Mouse (Mus musculus) yolk sac, embryonic 10.5 days (tissue): ENCODE data around the gene Cmah.

Experiments used
- DNase-seq: peaks from one replicate; pipeline ENCODE4 v3.0.0-alpha.2; 2017; ENCODE audit warnings: low spot score

Gene Cmah

DNA sequence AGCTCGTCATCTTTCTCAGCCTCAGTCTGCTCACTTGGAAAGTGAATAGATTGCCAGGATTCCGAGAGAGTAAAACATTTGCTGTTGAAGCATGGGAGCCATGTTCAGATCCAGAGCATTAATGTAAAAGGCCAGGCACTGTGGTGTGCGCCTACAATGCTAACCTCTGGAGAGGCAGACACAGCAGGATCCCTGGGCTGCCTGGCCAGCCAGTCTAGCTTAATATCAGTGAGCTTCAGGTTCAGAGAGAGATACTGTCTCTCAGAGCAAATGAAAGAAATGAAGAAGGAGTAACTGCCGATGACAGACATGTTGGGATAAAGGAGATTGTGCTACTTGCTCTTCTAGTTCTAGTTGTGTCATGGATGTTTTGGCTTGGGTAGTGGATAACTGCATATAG is 91.6 kb downstream of the Cmah start:
- no peak for DNase-seq

DNA sequence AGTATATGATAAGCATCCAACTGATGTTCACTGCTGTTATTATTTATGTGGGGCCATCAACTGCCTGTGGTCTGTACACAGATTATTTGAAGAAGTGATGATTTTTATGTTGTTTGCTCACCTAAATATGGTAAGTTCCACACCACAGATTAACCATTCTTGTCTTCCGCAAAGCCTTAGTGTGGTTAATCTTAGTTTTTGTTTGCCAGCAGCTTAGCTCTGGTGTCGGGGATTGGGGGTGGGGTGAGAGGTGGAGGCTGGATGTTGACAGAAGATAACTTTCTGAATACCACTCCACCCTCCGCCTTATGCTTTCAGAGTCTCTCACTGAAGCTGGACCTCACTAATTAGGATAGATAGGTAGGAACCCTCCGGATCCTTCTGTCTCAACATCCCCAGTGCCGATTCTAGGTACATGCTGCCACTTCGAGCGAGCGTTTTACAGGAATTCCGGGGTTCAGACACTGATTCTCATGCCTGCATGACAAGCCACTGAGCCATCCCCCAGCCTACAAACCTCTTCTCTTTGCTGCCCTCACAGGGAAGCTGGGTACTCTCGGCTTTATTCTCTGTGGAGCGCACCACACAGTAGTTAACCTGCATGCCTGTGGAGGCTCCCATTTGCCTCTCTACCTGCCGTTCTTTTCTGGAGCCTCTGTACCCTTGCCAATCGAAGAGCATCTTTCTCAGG is 92.5 kb downstream of the Cmah start:
- DNase-seq, result no peak

DNA sequence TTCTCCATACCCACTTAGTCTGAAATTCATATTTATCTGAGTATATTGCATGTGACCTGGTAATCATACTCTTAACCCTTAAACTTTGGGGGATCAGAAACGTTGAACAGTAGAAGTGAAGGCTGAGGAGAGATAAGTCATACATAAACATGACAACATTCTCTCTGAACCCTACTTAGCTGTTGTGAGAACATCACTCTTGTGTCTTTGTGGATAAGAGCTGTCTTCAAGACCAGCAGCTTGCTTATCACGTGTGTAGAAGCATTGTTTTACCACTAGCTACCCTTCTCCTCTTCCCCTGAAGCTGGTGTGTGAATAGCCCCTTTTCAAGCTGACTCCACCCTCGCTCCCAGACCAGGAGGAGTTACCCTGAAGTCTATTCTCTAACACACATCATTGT is 94.8 kb downstream of the Cmah start:
- no peak for DNase-seq

- no peak for DNase-seq
These were observed 103.0 kb downstream of the Cmah start for GRCm38 (mm10) chr13:24430215-24430614.

GRCm38 (mm10) chr13:24431593-24431992 is 104.4 kb downstream of the Cmah start:
- no peak for DNase-seq

DNA sequence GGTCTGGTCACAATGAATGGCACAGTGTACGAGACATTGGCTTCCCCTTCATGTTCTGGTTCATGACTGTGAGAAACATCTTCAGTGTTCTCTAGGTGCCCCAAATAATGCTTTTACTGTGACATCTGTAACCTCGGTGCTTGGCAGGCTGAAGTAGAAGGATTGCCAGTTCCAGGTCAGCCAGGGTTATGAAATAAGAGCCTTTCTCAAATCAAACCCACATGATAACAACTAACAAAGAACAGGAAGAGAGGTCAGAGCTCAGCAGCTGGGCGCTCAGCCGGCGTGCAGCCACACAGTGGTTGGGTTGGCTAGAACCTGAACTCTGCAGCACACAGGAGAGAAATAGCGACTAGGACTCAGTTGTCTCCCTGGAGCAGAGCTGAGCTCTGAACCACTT is 115.1 kb downstream of the Cmah start:
- DNase-seq, result no peak

GRCm38 (mm10) chr13:24443763-24444347 is 116.7 kb downstream of the Cmah start:
- peak; percentile 23 for DNase-seq

GRCm38 (mm10) chr13:24444709-24445108 is 117.5 kb downstream of the Cmah start:
- peak; percentile 33 for DNase-seq

DNA sequence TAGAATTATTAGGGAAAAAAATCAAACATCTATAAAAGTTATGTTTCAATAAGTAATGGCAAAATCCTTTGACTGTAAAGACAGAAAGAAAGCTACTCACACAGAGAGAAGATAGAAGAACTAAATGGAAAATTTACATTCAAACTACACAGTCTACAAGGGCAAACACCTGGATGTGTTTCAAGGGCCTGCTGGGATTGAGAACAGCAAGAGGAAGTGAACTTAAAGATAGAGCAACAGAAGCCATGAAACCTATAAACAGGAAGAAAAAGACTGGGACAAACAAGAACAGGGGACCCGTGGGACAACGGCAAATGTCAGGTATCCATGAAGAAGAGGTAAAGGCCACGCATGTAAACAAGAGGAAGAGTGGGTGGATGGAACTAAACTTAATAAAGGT is 118.0 kb downstream of the Cmah start:
- no peak for DNase-seq

- no peak for DNase-seq
These were observed 118.9 kb downstream of the Cmah start for GRCm38 (mm10) chr13:24446081-24446480.

GRCm38 (mm10) chr13:24447043-24447442 is 119.8 kb downstream of the Cmah start:
- peak; percentile 37 for DNase-seq

GRCm38 (mm10) chr13:24448578-24448977 is 121.4 kb downstream of the Cmah start:
- DNase-seq, result no peak

DNA sequence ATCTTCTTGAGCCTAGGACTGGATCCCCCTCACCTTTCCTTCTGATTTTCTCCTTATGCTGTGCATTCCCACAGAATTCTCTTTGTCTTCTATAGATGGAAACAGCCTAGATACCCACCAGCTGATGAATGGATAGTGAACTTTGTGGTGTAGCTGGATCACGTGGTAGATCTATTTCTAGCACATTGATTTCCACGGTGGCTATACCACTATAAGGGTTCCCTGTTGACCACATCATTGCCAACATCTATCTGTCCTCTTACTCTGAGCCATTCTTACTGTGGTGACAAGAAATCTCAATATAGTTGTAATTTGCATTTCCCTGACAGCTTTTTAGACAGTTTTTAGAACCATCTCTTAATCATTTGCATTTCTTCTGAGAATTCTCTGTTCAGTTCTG is 124.3 kb downstream of the Cmah start:
- DNase-seq, result no peak

DNA sequence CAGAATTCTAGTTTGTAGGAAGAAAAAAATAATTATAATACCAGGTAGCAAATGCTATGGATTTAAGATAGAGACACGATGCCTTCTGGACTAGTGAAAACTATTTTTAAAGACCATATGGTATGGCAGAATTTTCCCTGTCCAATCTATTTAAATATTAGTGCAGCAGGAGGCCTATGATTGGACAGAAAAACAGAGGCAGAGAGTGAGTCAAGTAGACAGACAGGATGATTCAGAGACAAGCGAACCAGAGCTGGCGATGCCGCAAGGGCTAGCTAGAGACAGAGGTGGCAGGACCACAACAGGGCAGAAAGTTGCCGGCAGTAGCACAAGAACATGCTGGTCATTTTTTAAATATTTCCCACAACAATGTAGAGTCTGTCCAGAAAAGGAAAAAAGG is 126.5 kb downstream of the Cmah start:
- DNase-seq, result no peak

- no peak for DNase-seq
These were observed 129.2 kb downstream of the Cmah start for GRCm38 (mm10) chr13:24456385-24456784.

DNA sequence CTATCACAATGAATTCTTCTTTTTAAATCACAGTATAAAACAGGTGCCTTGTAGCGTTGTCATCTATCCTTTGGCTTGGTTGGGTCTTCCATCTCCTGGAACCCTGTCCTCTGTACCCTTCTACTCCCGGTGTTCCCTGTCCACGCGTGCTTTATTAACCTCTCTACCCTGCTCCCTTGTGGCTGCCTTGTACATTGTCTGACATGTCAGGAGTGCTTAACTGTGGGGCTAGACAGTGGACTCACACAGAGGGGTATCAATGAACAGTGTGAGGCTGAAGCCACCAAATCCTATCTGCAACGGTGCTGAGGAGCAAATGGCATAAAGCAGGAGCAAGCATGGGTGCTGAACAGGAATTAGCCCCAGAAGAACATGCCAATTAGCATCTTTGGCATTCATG is 133.3 kb downstream of the Cmah start:
- DNase-seq, result no peak

GRCm38 (mm10) chr13:24463767-24464166 is 136.6 kb downstream of the Cmah start:
- no peak for DNase-seq

GRCm38 (mm10) chr13:24466027-24466426 is 138.8 kb downstream of the Cmah start:
- DNase-seq, result no peak

DNA sequence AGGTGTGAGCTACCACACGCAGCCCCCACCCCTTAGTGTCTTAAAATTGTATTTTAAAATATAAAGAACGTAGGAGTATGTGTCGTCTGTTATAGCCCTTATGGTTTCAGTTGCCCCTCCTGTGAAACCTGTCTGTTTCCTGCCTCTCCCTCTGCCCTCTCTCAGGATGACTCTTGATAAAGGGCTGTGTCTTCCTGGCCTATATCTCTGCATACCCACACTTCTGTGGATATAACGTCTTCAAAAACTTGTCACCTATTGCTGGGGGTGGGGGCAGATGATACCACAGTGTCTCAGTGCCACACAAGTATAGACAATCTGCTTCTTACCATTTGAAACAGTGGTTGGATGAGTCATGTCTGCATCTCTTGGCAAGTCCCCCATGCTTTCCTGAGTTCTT is 140.6 kb downstream of the Cmah start:
- no peak for DNase-seq

- DNase-seq, result no peak
These were observed 150.4 kb downstream of the Cmah start for GRCm38 (mm10) chr13:24477564-24477963.

DNA sequence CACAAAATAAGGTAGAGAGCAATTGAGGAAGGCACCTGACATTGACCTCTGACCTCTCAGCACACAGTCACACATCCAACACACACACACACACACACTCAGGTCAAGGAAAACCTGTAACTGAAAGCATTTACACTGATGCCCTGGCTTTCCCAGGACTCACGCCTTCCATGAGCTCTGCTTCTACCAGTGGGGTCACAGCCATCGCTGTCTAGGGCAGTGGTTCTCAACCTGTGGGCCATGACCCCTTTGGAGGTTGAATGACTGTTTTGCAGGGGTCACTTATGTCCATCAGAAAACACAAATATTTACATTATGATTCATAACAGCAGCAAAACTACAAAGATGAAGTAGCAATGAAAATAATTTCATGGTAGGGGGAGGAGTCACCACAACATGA is 152.3 kb downstream of the Cmah start:
- no peak for DNase-seq

GRCm38 (mm10) chr13:24480824-24481223 is 153.6 kb downstream of the Cmah start:
- no peak for DNase-seq

DNA sequence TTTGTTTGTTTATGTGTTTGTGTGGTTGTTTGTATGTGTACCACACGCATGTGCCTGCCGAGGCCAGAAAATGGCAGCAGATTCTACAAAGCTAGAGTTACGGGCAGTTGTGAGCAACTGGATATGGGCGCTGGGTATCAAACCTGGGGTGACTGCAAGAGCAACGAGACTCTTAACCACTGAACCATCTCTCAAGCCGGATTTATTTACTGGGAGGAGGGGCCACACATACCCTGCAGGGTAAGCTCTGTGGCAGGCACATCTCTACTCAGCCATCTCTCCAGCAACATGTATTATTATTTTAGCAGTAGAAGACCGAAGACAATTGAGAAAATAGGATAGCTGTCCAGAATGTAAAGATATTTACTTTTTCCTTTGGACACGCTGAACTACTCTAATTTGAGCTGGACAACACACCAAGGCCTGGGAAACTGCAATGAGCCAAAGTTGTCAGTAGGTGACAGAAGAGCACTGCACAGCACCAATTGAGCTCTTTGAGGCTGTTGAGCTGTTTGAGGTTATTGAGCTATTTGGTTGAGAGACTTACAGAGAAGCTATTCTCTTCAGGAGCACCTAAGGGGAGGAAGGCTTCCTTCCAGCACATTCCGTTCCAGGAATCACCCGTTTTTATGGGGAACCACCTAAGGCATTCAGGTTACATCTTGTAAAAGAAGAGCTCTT is 154.6 kb downstream of the Cmah start:
- peak; percentile 34 for DNase-seq

- no peak for DNase-seq
These were observed 156.5 kb downstream of the Cmah start for GRCm38 (mm10) chr13:24483691-24484090.
